Mouse (Mus musculus) limb, embryonic 13.5 days (tissue): ENCODE measurements around the gene Zfp213. TPM values are rescaled to one million over a fixed set of nuclear protein-coding genes. Genes with fewer than 3 reads are reported as not detected.

ENCODE experiments used
- ATAC-seq: fragments of 200-750 bp; cut with Nextera tagmentation; 2 replicates; pipeline ENCODE4 v1.8.0; 2017; ENCODE audit warnings: low read depth, moderate number of reproducible peaks, moderate TSS enrichment; ENCODE audit not compliant: low FRiP score
- H3K27ac ChIP-seq: fragments of 300-500 bp; sonication (generic); 2 replicates; pipeline ENCODE4 v1.5.1; 2015; ENCODE audit warnings: inconsistent platforms, mild to moderate bottlenecking, moderate library complexity
- H3K27me3 ChIP-seq: fragments of 300-500 bp; sonication (generic); 2 replicates; pipeline ENCODE4 v1.6.1; 2015; ENCODE audit warnings: mild to moderate bottlenecking, inconsistent platforms
- H3K36me3 ChIP-seq: fragments of 300-500 bp; sonication (generic); 2 replicates; pipeline ENCODE4 v1.6.1; 2015; ENCODE audit warnings: inconsistent platforms, mild to moderate bottlenecking, moderate library complexity
- H3K4me1 ChIP-seq: fragments of 300-500 bp; sonication (generic); 2 replicates; pipeline ENCODE4 v1.6.1; 2015; ENCODE audit warnings: inconsistent platforms
- H3K4me2 ChIP-seq: fragments of 300-500 bp; sonication (generic); replicated peaks from 2 replicates; pipeline ENCODE4 v1.6.1; 2015; ENCODE audit warnings: inconsistent platforms, mild to moderate bottlenecking, moderate library complexity
- H3K4me3 ChIP-seq: fragments of 300-500 bp; sonication (generic); 2 replicates; pipeline ENCODE4 v1.5.1; 2015; ENCODE audit warnings: moderate library complexity, mild to moderate bottlenecking, inconsistent platforms
- H3K9ac ChIP-seq: fragments of 300-500 bp; sonication (generic); 2 replicates; pipeline ENCODE4 v1.6.1; 2015; ENCODE audit warnings: mild to moderate bottlenecking, inconsistent platforms
- H3K9me3 ChIP-seq: fragments of 300-500 bp; sonication (generic); 2 replicates; pipeline ENCODE4 v1.6.1; 2016; ENCODE audit warnings: inconsistent platforms
- WGBS: fragments of 180-500 bp; shearing (Covaris S2); methylation state at CpG from one replicate; pipeline ENCODE4 v1.1.7; 2015; 5-methylcytosine and 5-hydroxymethylcytosine counted together
- polyA plus RNA-seq: library from polyadenylated mRNA; unstranded; fragments of >200 nt; fragmentation: Nextera tagmentation; extraction: Ambion mirVana; gene quantifications from 2 replicates; pipeline ENCODE4 v1.2.1, GENCODE M21; 2015

Gene Zfp213
- polyA plus RNA-seq, 1 experiment from 2014 or later = 21.7 TPM

GRCm38 (mm10) chr17:23570017-23570416 is 6.0 kb upstream of the Zfp213 start:
- WGBS = 45% methylated on average over 6 of the region's 6 CpGs
- Histone ChIP-seq H3K4me1 (peaks cover 3% of the 10 kb centered on the region), H3K36me3 (peaks cover 27% of the 10 kb centered on the region), H3K27ac (no peak overlapping the region), H3K27me3 (no peaks in the 10 kb centered on the region), H3K4me3 (no peak overlapping the region), H3K9me3 (no peaks in the 10 kb centered on the region), H3K4me2 (no peak overlapping the region), H3K9ac (no peak overlapping the region)
- ATAC-seq = no peak

DNA sequence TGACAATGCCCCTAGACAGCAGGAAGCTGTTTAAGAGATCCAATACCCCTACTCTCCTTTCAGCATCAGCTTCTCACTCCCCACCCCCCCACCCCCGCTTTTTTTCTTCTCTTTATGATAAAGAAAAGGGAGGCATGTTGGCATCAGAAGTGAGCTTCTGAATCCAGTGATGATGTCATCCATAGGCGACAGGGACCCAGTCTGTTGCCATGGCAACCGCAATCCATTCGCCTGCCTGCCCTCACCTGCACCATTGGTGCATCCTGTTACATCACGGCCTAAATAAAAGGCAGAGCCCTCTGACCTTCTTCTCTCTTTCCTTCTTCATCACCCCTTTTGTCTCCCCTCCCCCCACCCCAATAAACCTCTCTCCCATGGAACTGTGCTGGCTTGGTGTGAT is 4.3 kb upstream of the Zfp213 start:
- no peaks in the 10 kb centered on the region for H3K27me3 ChIP-seq

DNA sequence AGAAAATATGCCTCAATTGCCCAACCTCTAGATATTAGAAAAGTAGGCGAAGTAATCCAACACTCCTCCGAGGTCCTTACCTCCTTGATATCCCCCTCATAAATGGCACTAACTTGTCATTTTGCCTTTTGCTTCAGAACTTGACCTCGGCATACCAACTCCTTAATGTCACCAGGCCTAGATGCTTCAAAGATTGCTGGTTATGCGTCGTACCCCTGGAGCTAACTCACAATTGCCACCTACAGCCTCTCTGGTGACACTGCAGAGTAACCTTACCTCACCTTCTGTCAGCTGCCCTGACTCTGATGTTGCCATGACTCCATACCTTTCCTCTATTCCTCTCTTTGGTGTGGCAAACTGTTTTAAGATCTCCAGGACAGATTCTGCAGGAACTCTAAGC is 2.7 kb upstream of the Zfp213 start:
- no peak overlapping the region for H3K9ac ChIP-seq
- no peaks in the 10 kb centered on the region for H3K9me3 ChIP-seq
- H3K27ac ChIP-seq = no peak overlapping the region
- no peak overlapping the region for H3K4me3 ChIP-seq
- H3K4me2 ChIP-seq = no peak overlapping the region
- WGBS = 55% methylated on average over 5 of the region's 5 CpGs
- peaks cover 15% of the 10 kb centered on the region for H3K4me1 ChIP-seq
- H3K27me3 ChIP-seq = no peaks in the 10 kb centered on the region
- H3K36me3 ChIP-seq = no peaks in the 10 kb centered on the region
- ATAC-seq = no peak

More for the DNA sequence above, 4.3 kb upstream of the Zfp213 start:
- Histone ChIP-seq H3K4me1 (peaks cover 9% of the 10 kb centered on the region), H3K27ac (no peak overlapping the region), H3K9ac (no peak overlapping the region), H3K9me3 (no peaks in the 10 kb centered on the region), H3K4me2 (no peak overlapping the region), H3K36me3 (peaks cover 10% of the 10 kb centered on the region), H3K4me3 (no peak overlapping the region)
- whole genome bisulfite sequencing = 40% methylated on average over 5 of the region's 5 CpGs
- no peak for ATAC-seq

DNA sequence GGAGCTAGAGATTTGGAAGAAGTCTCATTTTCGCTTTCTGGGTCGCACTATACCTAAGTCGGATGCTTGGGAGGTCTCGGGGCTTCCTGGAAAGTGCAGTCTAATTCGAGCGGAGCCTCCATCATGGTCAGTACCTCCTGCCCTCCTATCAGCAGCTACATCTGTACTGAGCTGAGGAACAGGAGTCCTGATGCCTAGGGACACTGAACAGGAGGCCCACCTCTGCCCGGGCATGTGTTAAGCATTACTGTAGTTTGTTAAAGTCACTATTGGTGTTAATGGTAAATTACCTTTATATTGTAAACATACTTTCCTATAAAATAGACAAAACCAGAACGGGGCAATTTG is 304 bp upstream of the Zfp213 start:
- Histone ChIP-seq H3K9ac (peak overlapping the region; percentile 89), H3K4me2 (peak overlapping the region; percentile 86), H3K36me3 (peaks cover 22% of the 10 kb centered on the region), H3K4me1 (peaks cover 15% of the 10 kb centered on the region), H3K27ac (peak overlapping the region; percentile 93), H3K9me3 (no peaks in the 10 kb centered on the region), H3K4me3 (peak overlapping the region; percentile 76), H3K27me3 (no peaks in the 10 kb centered on the region)
- WGBS = 1% methylated on average over 8 of the region's 8 CpGs
- peak; percentile 82 for ATAC-seq

- Histone ChIP-seq H3K4me1 (peaks cover 10% of the 10 kb centered on the region), H3K9ac (no peak overlapping the region), H3K4me3 (no peak overlapping the region), H3K27me3 (no peaks in the 10 kb centered on the region), H3K9me3 (no peaks in the 10 kb centered on the region), H3K4me2 (no peak overlapping the region), H3K27ac (no peak overlapping the region), H3K36me3 (peaks cover 68% of the 10 kb centered on the region)
- 58% methylated on average over 11 of the region's 11 CpGs for WGBS
- no peak for ATAC-seq
Observed at GRCm38 (mm10) chr17:23559767-23560166, 4.3 kb downstream of the Zfp213 start.

DNA sequence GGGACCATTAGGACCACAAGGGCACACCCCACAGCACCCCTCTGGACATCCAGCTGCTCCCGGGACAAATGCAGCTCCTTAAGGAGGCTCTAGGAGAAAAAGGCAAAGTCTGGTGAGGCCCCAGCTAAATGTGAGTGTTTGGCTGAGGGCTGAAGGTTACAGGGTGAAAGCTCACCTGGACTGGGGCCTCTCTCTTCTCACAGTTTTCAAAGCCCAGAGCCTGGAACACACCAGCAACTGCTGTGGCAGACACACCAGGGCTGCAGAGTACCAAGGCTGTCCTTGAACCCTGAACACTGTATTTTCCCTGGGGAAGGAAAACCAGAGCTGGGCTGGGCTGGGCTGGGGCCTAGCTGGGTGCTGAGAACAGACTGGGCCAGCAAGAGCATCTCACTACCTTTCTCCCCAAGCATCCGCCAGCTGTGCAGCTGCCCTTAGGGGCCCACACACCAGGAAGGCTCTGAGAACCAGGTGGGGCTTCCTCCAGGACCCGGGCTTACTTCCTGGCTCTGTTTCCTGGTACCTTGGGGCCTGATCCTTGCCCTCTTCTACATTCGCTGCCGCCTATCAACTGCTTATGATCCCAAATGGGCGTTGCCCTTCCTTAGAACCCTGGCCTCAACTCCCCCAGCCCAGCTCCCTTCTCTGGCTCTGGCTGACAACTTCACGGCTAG is 8.7 kb downstream of the Zfp213 start:
- 78% methylated on average over 7 of the region's 7 CpGs for WGBS
- Histone ChIP-seq H3K4me1 (peaks cover 5% of the 10 kb centered on the region; the same call in 1 of the 2 replicates), H3K4me2 (no peak overlapping the region), H3K27me3 (no peaks in the 10 kb centered on the region), H3K27ac (no peak overlapping the region), H3K36me3 (peaks cover 60% of the 10 kb centered on the region), H3K9me3 (no peaks in the 10 kb centered on the region), H3K9ac (no peak overlapping the region), H3K4me3 (no peak overlapping the region)
- no peak for ATAC-seq

- Histone ChIP-seq H3K27ac (no peak overlapping the region), H3K9me3 (no peaks in the 10 kb centered on the region), H3K9ac (no peak overlapping the region), H3K4me2 (no peak overlapping the region), H3K36me3 (peaks cover 50% of the 10 kb centered on the region), H3K4me3 (no peak overlapping the region), H3K27me3 (no peaks in the 10 kb centered on the region), H3K4me1 (peaks cover 9% of the 10 kb centered on the region)
- ATAC-seq = no peak
Observed at GRCm38 (mm10) chr17:23554321-23554720, 9.7 kb downstream of the Zfp213 start.

DNA sequence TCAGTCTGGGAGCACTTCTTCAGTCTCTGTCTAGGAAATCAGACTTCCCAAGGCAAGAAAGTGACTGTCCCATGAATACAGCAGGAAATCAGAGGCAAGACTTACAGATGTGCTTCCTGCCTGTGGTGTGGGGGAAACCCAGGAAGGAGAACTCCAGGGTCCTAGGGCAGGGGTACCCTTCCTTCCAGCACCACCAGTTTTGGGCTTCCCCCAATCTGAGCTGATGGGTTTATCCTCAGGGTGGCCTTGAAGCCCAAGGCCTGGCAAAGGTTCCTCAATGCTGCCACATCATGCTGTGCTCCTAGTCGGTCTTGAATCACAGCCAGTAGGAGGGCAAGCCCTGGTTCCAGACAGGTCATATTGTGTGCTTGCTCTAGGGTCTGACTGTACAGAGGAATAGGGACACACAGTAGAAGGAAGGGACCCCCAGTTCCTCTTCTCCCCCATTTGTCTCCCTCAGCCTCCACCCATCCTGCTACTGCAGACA is 10.4 kb downstream of the Zfp213 start:
- H3K4me3 ChIP-seq = no peak overlapping the region
- H3K4me2 ChIP-seq = no peak overlapping the region
- H3K36me3 ChIP-seq = peaks cover 44% of the 10 kb centered on the region
- 47% methylated on average over 1 of the region's 1 CpGs for WGBS
- H3K27ac ChIP-seq = no peak overlapping the region
- no peak for ATAC-seq
- peaks cover 16% of the 10 kb centered on the region for H3K4me1 ChIP-seq
- no peak overlapping the region for H3K9ac ChIP-seq
- no peaks in the 10 kb centered on the region for H3K9me3 ChIP-seq
- H3K27me3 ChIP-seq = no peaks in the 10 kb centered on the region

GRCm38 (mm10) chr17:23552896-23553633 is 11.0 kb downstream of the Zfp213 start:
- no peak overlapping the region for H3K27ac ChIP-seq
- WGBS = 87% methylated on average over 8 of the region's 8 CpGs
- peaks cover 16% of the 10 kb centered on the region for H3K4me1 ChIP-seq
- no peak overlapping the region for H3K4me3 ChIP-seq
- no peaks in the 10 kb centered on the region for H3K9me3 ChIP-seq
- ATAC-seq = no peak
- peaks cover 38% of the 10 kb centered on the region for H3K36me3 ChIP-seq
- no peaks in the 10 kb centered on the region for H3K27me3 ChIP-seq
- no peak overlapping the region for H3K4me2 ChIP-seq
- no peak overlapping the region for H3K9ac ChIP-seq

- Histone ChIP-seq H3K4me1 (peaks cover 16% of the 10 kb centered on the region), H3K9me3 (no peaks in the 10 kb centered on the region), H3K4me3 (no peak overlapping the region), H3K27me3 (no peaks in the 10 kb centered on the region), H3K36me3 (peaks cover 27% of the 10 kb centered on the region), H3K9ac (no peak overlapping the region), H3K4me2 (no peak overlapping the region), H3K27ac (no peak overlapping the region)
- no peak for ATAC-seq
- WGBS = 67% methylated on average over 5 of the region's 5 CpGs
Observed at GRCm38 (mm10) chr17:23551963-23552362, 12.1 kb downstream of the Zfp213 start.

DNA sequence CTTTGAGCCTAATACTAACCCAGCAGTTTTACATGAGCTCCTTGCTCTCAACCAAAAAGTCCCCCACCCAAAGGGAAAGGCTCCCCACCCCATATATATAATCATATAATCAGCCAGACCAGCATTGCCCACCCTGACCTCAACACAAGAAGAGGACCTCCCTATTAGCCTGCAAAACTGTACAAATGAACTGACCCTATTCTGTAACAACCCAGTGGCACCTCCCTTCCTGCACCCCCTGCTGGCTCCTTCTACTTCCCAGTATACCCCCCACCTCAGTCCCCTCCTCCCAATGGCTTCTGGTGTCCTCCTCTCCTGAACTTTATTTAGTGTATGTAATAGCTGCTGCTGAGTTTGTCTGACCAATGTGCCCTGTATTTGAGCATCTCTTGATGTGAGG is 12.6 kb downstream of the Zfp213 start:
- no peaks in the 10 kb centered on the region for H3K9me3 ChIP-seq
- no peaks in the 10 kb centered on the region for H3K27me3 ChIP-seq
- no peak overlapping the region; the same call in 1 of the 2 replicates for H3K27ac ChIP-seq
- ATAC-seq = no peak
- H3K4me3 ChIP-seq = peak overlapping the region; percentile 55
- H3K4me2 ChIP-seq = peak overlapping the region; percentile 78
- H3K4me1 ChIP-seq = peaks cover 16% of the 10 kb centered on the region
- peak overlapping the region; percentile 70 for H3K9ac ChIP-seq
- H3K36me3 ChIP-seq = peaks cover 21% of the 10 kb centered on the region

DNA sequence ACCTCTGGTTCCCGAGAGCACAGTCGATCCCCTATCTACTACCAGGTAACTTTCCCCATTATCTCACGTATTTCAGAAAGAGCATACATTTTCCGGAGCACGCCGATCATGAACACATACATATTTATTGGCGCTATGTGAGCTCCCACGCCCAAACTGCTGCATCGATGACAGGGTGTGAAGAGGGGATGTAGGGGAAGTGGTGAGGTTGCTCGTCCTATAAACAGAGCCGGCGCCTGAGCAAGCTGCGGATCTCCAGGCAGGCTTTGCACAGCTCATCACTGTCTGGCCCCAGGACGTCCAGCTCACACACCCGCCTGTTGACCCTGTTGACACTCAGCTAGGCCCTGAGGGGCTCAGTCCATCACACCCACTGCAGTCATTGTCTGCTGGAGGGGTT is 13.2 kb downstream of the Zfp213 start:
- no peaks in the 10 kb centered on the region for H3K27me3 ChIP-seq
- no peaks in the 10 kb centered on the region for H3K9me3 ChIP-seq
- 1% methylated on average over 15 of the region's 15 CpGs for WGBS
- peaks cover 16% of the 10 kb centered on the region for H3K4me1 ChIP-seq
- peak overlapping the region; percentile 55 for H3K4me3 ChIP-seq
- no peak for ATAC-seq
- peak overlapping the region; percentile 70 for H3K9ac ChIP-seq
- peak overlapping the region; percentile 78 for H3K4me2 ChIP-seq
- H3K36me3 ChIP-seq = peaks cover 15% of the 10 kb centered on the region
- peak overlapping the region; percentile 40; the same call in 1 of the 2 replicates for H3K27ac ChIP-seq
